Mouse (Mus musculus): Measurements from ENCODE around the gene Fcna. TPM values are rescaled to one million over a fixed set of nuclear protein-coding genes. Genes with fewer than 3 reads are reported as not detected.

Fcna gene
- polyA plus RNA-seq, 1 experiment from 2014 or later = 0.52 TPM

- DNase-seq (ENCODE audit: low spot score) = no peak
- WGBS = 69% methylated on average over 16 of the region's 16 CpGs
- Histone ChIP-seq H3K9ac (replicated peaks; ENCODE audit: low read length) (peak overlapping the region; percentile 68; the same call in 1 of the 2 replicates), H3K27me3 (ENCODE audit: control insufficient read depth, insufficient read depth, low read length) (peaks cover 57% of the 10 kb centered on the region), H3K27ac (replicated peaks; ENCODE audit: low read depth, low read length) (no peak overlapping the region), H3K4me2 (ENCODE audit: low read depth, low read length) (peak overlapping the region; percentile 73; the same call in 1 of the 2 replicates), H3K4me1 (ENCODE audit: control insufficient read depth, insufficient read depth, low read length) (peaks cover 5% of the 10 kb centered on the region), H3K9me3 (replicated peaks; ENCODE audit: control insufficient read depth, low read length) (no peaks in the 10 kb centered on the region), H3K36me3 (replicated peaks; ENCODE audit: control insufficient read depth, insufficient read depth, low read depth, low read length) (no peaks in the 10 kb centered on the region), H3K4me3 (ENCODE audit: low read depth, low read length) (no peak overlapping the region)
- no peak for ATAC-seq (replicated peaks; ENCODE audit: insufficient number of reproducible peaks, low FRiP score, low TSS enrichment, low read depth)
These were observed 51.6 kb downstream of the Fcna start for GRCm38 (mm10) chr2:25576028-25576850.

DNA sequence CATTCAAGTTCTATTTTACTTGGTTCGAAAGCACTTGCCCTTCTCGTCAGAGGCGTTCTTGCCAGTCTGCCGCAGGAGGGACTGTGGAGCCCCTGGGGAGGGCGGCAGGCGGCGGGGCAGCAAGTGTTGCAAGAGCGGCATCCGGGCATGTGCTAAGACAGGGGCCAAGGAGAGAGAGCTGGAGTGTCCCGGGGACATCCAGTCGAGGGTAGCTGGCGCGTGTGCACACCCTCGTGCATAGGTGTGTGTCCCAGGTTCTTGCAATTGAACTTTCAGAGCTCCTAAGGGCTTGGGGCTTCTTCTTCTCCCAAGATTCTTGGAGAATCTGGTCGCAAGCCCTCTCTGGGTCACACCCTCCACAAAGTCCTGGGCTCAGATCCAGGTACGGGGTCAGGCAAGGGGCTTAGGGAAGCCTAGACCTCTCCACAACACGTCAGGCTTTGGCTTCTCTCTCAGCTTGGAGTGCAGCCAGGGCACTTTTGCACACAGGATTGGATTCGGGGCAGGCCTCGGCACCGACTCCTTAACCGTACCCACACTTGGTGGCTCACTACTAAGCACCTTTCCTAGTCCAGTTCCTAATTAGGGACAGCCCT is 52.3 kb downstream of the Fcna start:
- Histone ChIP-seq H3K4me3 (ENCODE audit: low read depth, low read length) (peak overlapping the region; percentile 56), H3K27me3 (ENCODE audit: control insufficient read depth, insufficient read depth, low read length) (peaks cover 50% of the 10 kb centered on the region), H3K4me1 (ENCODE audit: control insufficient read depth, insufficient read depth, low read length) (peaks cover 5% of the 10 kb centered on the region), H3K36me3 (replicated peaks; ENCODE audit: control insufficient read depth, insufficient read depth, low read depth, low read length) (no peaks in the 10 kb centered on the region), H3K4me2 (ENCODE audit: low read depth, low read length) (peak overlapping the region; percentile 73), H3K9me3 (replicated peaks; ENCODE audit: control insufficient read depth, low read length) (no peaks in the 10 kb centered on the region), H3K9ac (replicated peaks; ENCODE audit: low read length) (peak overlapping the region; percentile 68), H3K27ac (replicated peaks; ENCODE audit: low read depth, low read length) (peak overlapping the region; percentile 75)
- 12% methylated on average over 21 of the region's 21 CpGs for WGBS
- ATAC-seq (replicated peaks; ENCODE audit: insufficient number of reproducible peaks, low FRiP score, low TSS enrichment, low read depth) (no peak; the same call in 1 of the 2 replicates), DNase-seq (ENCODE audit: low spot score) (peak; percentile 43)

Other genes with a start within 250 kb of the Fcna start
- gene Entpd2, start 232.2 kb downstream of the Fcna start, polyA plus RNA-seq (2014; fragmentation: Nextera tagmentation; extraction: Ambion mirVana) = 0.10 and 0.28 TPM in 2 replicates
- 26.8 and 38.0 TPM in 2 replicates for gene Npdc1, start 228.7 kb downstream of the Fcna start, polyA plus RNA-seq (2014; fragmentation: Nextera tagmentation; extraction: Ambion mirVana)
- gene Fut7, start 204.8 kb downstream of the Fcna start, polyA plus RNA-seq (2014; fragmentation: Nextera tagmentation; extraction: Ambion mirVana) = not detected in 2 replicates
- 2.2 TPM in 2 replicates for gene Abca2, start 199.3 kb downstream of the Fcna start, polyA plus RNA-seq (2014; fragmentation: Nextera tagmentation; extraction: Ambion mirVana)
- 0.71 TPM in 1 of 2 replicates, not detected in the other for gene Clic3, start 171.2 kb downstream of the Fcna start, polyA plus RNA-seq (2014; fragmentation: Nextera tagmentation; extraction: Ambion mirVana)
- gene Paxx, start 166.9 kb downstream of the Fcna start, polyA plus RNA-seq (2014; fragmentation: Nextera tagmentation; extraction: Ambion mirVana) = 12.4 and 14.3 TPM in 2 replicates
- 0.26 and 0.28 TPM in 2 replicates for gene Ptgds, start 158.0 kb downstream of the Fcna start, polyA plus RNA-seq (2014; fragmentation: Nextera tagmentation; extraction: Ambion mirVana)
- gene Lcn12, start 134.1 kb downstream of the Fcna start, polyA plus RNA-seq (2014; fragmentation: Nextera tagmentation; extraction: Ambion mirVana) = not detected in 2 replicates
- 51.1 and 56.4 TPM in 2 replicates for gene Fbxw5, start 127.3 kb downstream of the Fcna start, polyA plus RNA-seq (2014; fragmentation: Nextera tagmentation; extraction: Ambion mirVana)
- 3.8 and 4.3 TPM in 2 replicates for gene C8g, start 126.3 kb downstream of the Fcna start, polyA plus RNA-seq (2014; fragmentation: Nextera tagmentation; extraction: Ambion mirVana)
- 35.6 and 36.0 TPM in 2 replicates for gene Traf2, start 81.1 kb downstream of the Fcna start, polyA plus RNA-seq (2014; fragmentation: Nextera tagmentation; extraction: Ambion mirVana)
- 336 and 375 TPM in 2 replicates for gene Edf1, start 70.2 kb downstream of the Fcna start, polyA plus RNA-seq (2014; fragmentation: Nextera tagmentation; extraction: Ambion mirVana)
- gene Mamdc4, start 53.2 kb downstream of the Fcna start, polyA plus RNA-seq (2014; fragmentation: Nextera tagmentation; extraction: Ambion mirVana) = 1.2 and 8.5 TPM in 2 replicates
- 145 and 157 TPM in 2 replicates for gene Phpt1, start 52.8 kb downstream of the Fcna start, polyA plus RNA-seq (2014; fragmentation: Nextera tagmentation; extraction: Ambion mirVana)
- gene Ajm1, start 46.3 kb downstream of the Fcna start, polyA plus RNA-seq (2014; fragmentation: Nextera tagmentation; extraction: Ambion mirVana) = 0.07 and 0.25 TPM in 2 replicates
- gene Rabl6, start 19.5 kb downstream of the Fcna start, polyA plus RNA-seq (2014; fragmentation: Nextera tagmentation; extraction: Ambion mirVana) = 44.3 and 46.0 TPM in 2 replicates
- 0.15 and 0.18 TPM in 2 replicates for gene Ccdc183, start 10.4 kb downstream of the Fcna start, polyA plus RNA-seq (2014; fragmentation: Nextera tagmentation; extraction: Ambion mirVana)
- 17.5 and 18.7 TPM in 2 replicates for gene Tmem141, start 6.0 kb downstream of the Fcna start, polyA plus RNA-seq (2014; fragmentation: Nextera tagmentation; extraction: Ambion mirVana)
- gene Lcn8, start 25.1 kb upstream of the Fcna start, polyA plus RNA-seq (2014; fragmentation: Nextera tagmentation; extraction: Ambion mirVana) = not detected in 2 replicates
- gene Lcn5, start 29.9 kb upstream of the Fcna start, polyA plus RNA-seq (2014; fragmentation: Nextera tagmentation; extraction: Ambion mirVana) = not detected in 2 replicates
- not detected in 2 replicates for gene Lcn6, start 48.8 kb upstream of the Fcna start, polyA plus RNA-seq (2014; fragmentation: Nextera tagmentation; extraction: Ambion mirVana)
- gene Lcn10, start 54.7 kb upstream of the Fcna start, polyA plus RNA-seq (2014; fragmentation: Nextera tagmentation; extraction: Ambion mirVana) = not detected in 2 replicates
- not detected in 2 replicates for gene Obp2a, start 72.0 kb upstream of the Fcna start, polyA plus RNA-seq (2014; fragmentation: Nextera tagmentation; extraction: Ambion mirVana)
- gene Bmyc, start 78.7 kb upstream of the Fcna start, polyA plus RNA-seq (2014; fragmentation: Nextera tagmentation; extraction: Ambion mirVana) = 66.2 and 72.5 TPM in 2 replicates
- gene Obp2b, start 109.0 kb upstream of the Fcna start, polyA plus RNA-seq (2014; fragmentation: Nextera tagmentation; extraction: Ambion mirVana) = not detected in 2 replicates
- not detected in 2 replicates for gene Lcn3, start 137.5 kb upstream of the Fcna start, polyA plus RNA-seq (2014; fragmentation: Nextera tagmentation; extraction: Ambion mirVana)
- not detected in 2 replicates for gene Lcn11, start 149.0 kb upstream of the Fcna start, polyA plus RNA-seq (2014; fragmentation: Nextera tagmentation; extraction: Ambion mirVana)
- not detected in 2 replicates for gene Gm13539, start 154.2 kb upstream of the Fcna start, polyA plus RNA-seq (2014; fragmentation: Nextera tagmentation; extraction: Ambion mirVana)
- not detected in 2 replicates for gene Glt6d1, start 187.8 kb upstream of the Fcna start, polyA plus RNA-seq (2014; fragmentation: Nextera tagmentation; extraction: Ambion mirVana)
- gene Lcn9, start 195.1 kb upstream of the Fcna start, polyA plus RNA-seq (2014; fragmentation: Nextera tagmentation; extraction: Ambion mirVana) = not detected in 2 replicates
- not detected in 2 replicates for gene Sohlh1, start 219.2 kb upstream of the Fcna start, polyA plus RNA-seq (2014; fragmentation: Nextera tagmentation; extraction: Ambion mirVana)
- gene Kcnt1, start 235.7 kb upstream of the Fcna start, polyA plus RNA-seq (2014; fragmentation: Nextera tagmentation; extraction: Ambion mirVana) = 0.10 and 0.28 TPM in 2 replicates

Data from embryonic facial prominence, embryonic 11.5 days (tissue).